Mouse (Mus musculus) stomach, postnatal 0 days (tissue): Measurements from ENCODE around the gene Psmc5.

Source experiments
- CTCF ChIP-seq: IDR thresholded peaks from 2 replicates; pipeline ENCODE4 v1.5.1; 2016; ENCODE audit warnings: antibody characterized with exemption, low read depth, mild to moderate bottlenecking, moderate library complexity
- EP300 ChIP-seq: optimal IDR thresholded peaks from 2 replicates; pipeline ENCODE3; 2016; ENCODE audit warnings: antibody characterized with exemption

- TF ChIP-seq CTCF: peak; percentile 60
- TF ChIP-seq EP300: no peak
Observed at GRCm38 (mm10) chr11:106255685-106256451, at the start of gene Psmc5, which contains the start of gene Ftsj3.
